Mouse (Mus musculus): ENCODE results near the gene Krt87. TPM values are rescaled to one million over a fixed set of nuclear protein-coding genes. Genes with fewer than 3 reads are reported as not detected.

Gene Krt87
- not detected in 2 replicates for polyA plus RNA-seq (2012; ENCODE audit: low replicate concordance)

GRCm38 (mm10) chr15:101438555-101438954 lies at the start of gene Krt87:
Gene Krt87, minus strand, starts transcription at chr15:101438804.

GRCm38 (mm10) chr15:101472952-101473528 lies 34.4 kb upstream of the Krt87 start, which contains the start of gene Krt86:
Gene Krt86, plus strand, starts transcription at chr15:101473478.

GRCm38 (mm10) chr15:101463651-101464050 lies 25.0 kb upstream of the Krt87 start, which contains the start of gene Krt81:
Gene Krt81, minus strand, starts transcription at chr15:101463751.

GRCm38 (mm10) chr15:101447444-101447843 lies 8.8 kb upstream of the Krt87 start, which contains the start of gene Krt88:
Gene Krt88, plus strand, starts transcription at chr15:101447744.

GRCm38 (mm10) chr15:101410775-101411174 lies 27.8 kb downstream of the Krt87 start, which contains the start of gene Krt7:
Gene Krt7, plus strand, starts transcription at chr15:101411043.

Other genes starting within 250 kb of the Krt87 start
- 6.1 and 16.8 TPM in 2 replicates for gene Grasp, start 214.6 kb downstream of the Krt87 start, polyA plus RNA-seq (2012; ENCODE audit: low replicate concordance)
- 57.9 and 89.1 TPM in 2 replicates for gene Nr4a1, start 184.5 kb downstream of the Krt87 start, polyA plus RNA-seq (2012; ENCODE audit: low replicate concordance)
- gene Atg101, start 154.5 kb downstream of the Krt87 start, polyA plus RNA-seq (2012; ENCODE audit: low replicate concordance): 42.2 and 52.1 TPM in 2 replicates
- not detected in 2 replicates for gene 6030408B16Rik, start 145.6 kb downstream of the Krt87 start, polyA plus RNA-seq (2012; ENCODE audit: low replicate concordance)
- 10.3 and 16.1 TPM in 2 replicates for gene Krt80, start 68.6 kb downstream of the Krt87 start, polyA plus RNA-seq (2012; ENCODE audit: low replicate concordance)
- gene Krt7, start 27.8 kb downstream of the Krt87 start, polyA plus RNA-seq (2012; ENCODE audit: low replicate concordance): 0.47 and 0.86 TPM in 2 replicates
- gene Krt88, start 8.9 kb upstream of the Krt87 start, polyA plus RNA-seq (2012; ENCODE audit: low replicate concordance): 0.16 TPM in 1 of 2 replicates, not detected in the other
- not detected in 2 replicates for gene Krt81, start 24.9 kb upstream of the Krt87 start, polyA plus RNA-seq (2012; ENCODE audit: low replicate concordance)
- 0.92 and 3.3 TPM in 2 replicates for gene Krt86, start 34.7 kb upstream of the Krt87 start, polyA plus RNA-seq (2012; ENCODE audit: low replicate concordance)
- gene Krt83, start 52.7 kb upstream of the Krt87 start, polyA plus RNA-seq (2012; ENCODE audit: low replicate concordance): 0.16 and 0.17 TPM in 2 replicates
- gene Gm49425, start 78.5 kb upstream of the Krt87 start, polyA plus RNA-seq (2012; ENCODE audit: low replicate concordance): not detected in 2 replicates
- gene Krt84, start 94.0 kb upstream of the Krt87 start, polyA plus RNA-seq (2012; ENCODE audit: low replicate concordance): not detected in 2 replicates
- not detected in 2 replicates for gene Krt82, start 111.9 kb upstream of the Krt87 start, polyA plus RNA-seq (2012; ENCODE audit: low replicate concordance)
- gene Krt90, start 124.1 kb upstream of the Krt87 start, polyA plus RNA-seq (2012; ENCODE audit: low replicate concordance): not detected in 2 replicates
- not detected in 2 replicates for gene Krt75, start 135.1 kb upstream of the Krt87 start, polyA plus RNA-seq (2012; ENCODE audit: low replicate concordance)
- not detected in 2 replicates for gene Gm5414, start 189.4 kb upstream of the Krt87 start, polyA plus RNA-seq (2012; ENCODE audit: low replicate concordance)
- not detected in 2 replicates for gene Gm5478, start 208.6 kb upstream of the Krt87 start, polyA plus RNA-seq (2012; ENCODE audit: low replicate concordance)
- not detected in 2 replicates for gene Krt6b, start 241.5 kb upstream of the Krt87 start, polyA plus RNA-seq (2012; ENCODE audit: low replicate concordance)